In genomic region chr2:31245051-31245450, GRCm38 (mm10) we compare ENCODE assay signal across 8 mouse cellular contexts. TPM values are rescaled to one million over a fixed set of nuclear protein-coding genes. Genes with fewer than 3 reads are reported as not detected.
DNase-seq lines count a peak whose midpoint lies in the region; ATAC-seq and TF ChIP-seq lines count a peak whose summit lies in the region.

No protein-coding gene starts in this region.

- H3K36me3 ChIP-seq in lung, postnatal 0 days (ENCODE audit: insufficient read depth, low read length) = no peaks in the 10 kb centered on the region
- peaks cover 14% of the 10 kb centered on the region for H3K36me3 ChIP-seq in limb, embryonic 12.5 days
- no peaks in the 10 kb centered on the region; the same call in 1 of the 2 replicates for H3K36me3 ChIP-seq in stomach, embryonic 14.5 days (ENCODE audit: control insufficient read depth, insufficient read depth, low read length)

- H3K4me2 ChIP-seq in lung, postnatal 0 days (replicated peaks; ENCODE audit: low read depth, low read length) = peak overlapping the region; percentile 100
- peak overlapping the region; percentile 91 for H3K4me2 ChIP-seq in limb, embryonic 12.5 days
- H3K4me2 ChIP-seq in stomach, embryonic 14.5 days (replicated peaks; ENCODE audit: low read depth, low read length) = peak overlapping the region; percentile 95

- no peaks in the 10 kb centered on the region for H3K27me3 ChIP-seq in lung, postnatal 0 days (replicated peaks; ENCODE audit: insufficient read depth, low read length)
- peaks cover 11% of the 10 kb centered on the region for H3K27me3 ChIP-seq in limb, embryonic 12.5 days
- no peaks in the 10 kb centered on the region for H3K27me3 ChIP-seq in stomach, embryonic 14.5 days (ENCODE audit: control insufficient read depth, insufficient read depth, low read length)

- TF ChIP-seq EP300 in lung, postnatal 0 days (IDR thresholded peaks at IDR 0.05) = no peak

- DNase-seq in adrenal gland, postnatal 10 days = peak; percentile 72
- no peak for DNase-seq in adrenal gland, postnatal 25 days
- no peak for DNase-seq in lung, postnatal 0 days (ENCODE audit: low spot score)
- no peak for DNase-seq in lung, postnatal 10 days
- no peak for DNase-seq in layer of hippocampus, postnatal 25 days (ENCODE audit: extremely low spot score in 1 of 2, low spot score in 1 of 2)
- no peak for DNase-seq in layer of hippocampus, postnatal 36 days

- ATAC-seq in lung, postnatal 0 days = no peak
- ATAC-seq in limb, embryonic 12.5 days (ENCODE audit: insufficient number of reproducible peaks, insufficient read depth, low FRiP score, low TSS enrichment, low read depth) = no peak
- no peak for ATAC-seq in stomach, embryonic 14.5 days (ENCODE audit: insufficient number of reproducible peaks, insufficient read depth, low FRiP score, low read depth)

- no peak overlapping the region for H3K9ac ChIP-seq in lung, postnatal 0 days (replicated peaks; ENCODE audit: low read depth)
- peak overlapping the region; percentile 95 for H3K9ac ChIP-seq in limb, embryonic 12.5 days (replicated peaks)
- peak overlapping the region; percentile 25; the same call in 1 of the 2 replicates for H3K9ac ChIP-seq in stomach, embryonic 14.5 days (replicated peaks; ENCODE audit: low read depth, low read length)

- H3K4me3 ChIP-seq in lung, postnatal 0 days (ENCODE audit: low read depth, low read length) = 0 out of 2 replicates have a peak overlapping the region, but pooled peaks have one; percentile 57
- H3K4me3 ChIP-seq in limb, embryonic 12.5 days (replicated peaks) = peak overlapping the region; percentile 91
- H3K4me3 ChIP-seq in stomach, embryonic 14.5 days (ENCODE audit: low read depth, low read length) = peak overlapping the region; percentile 82

- no peak overlapping the region for H3K27ac ChIP-seq in lung, postnatal 0 days (ENCODE audit: low read length)
- peak overlapping the region; percentile 85 for H3K27ac ChIP-seq in limb, embryonic 12.5 days
- peak overlapping the region; percentile 48; the same call in 1 of the 2 replicates for H3K27ac ChIP-seq in stomach, embryonic 14.5 days (ENCODE audit: low read length)

- H3K4me1 ChIP-seq in lung, postnatal 0 days (ENCODE audit: insufficient read depth, low read depth, low read length) = peaks cover 8% of the 10 kb centered on the region
- peaks cover 39% of the 10 kb centered on the region for H3K4me1 ChIP-seq in limb, embryonic 12.5 days (replicated peaks)
- peaks cover 17% of the 10 kb centered on the region; the same call in 1 of the 2 replicates for H3K4me1 ChIP-seq in stomach, embryonic 14.5 days (ENCODE audit: control insufficient read depth, insufficient read depth, low read length)

- no peak for TF ChIP-seq CTCF in lung, postnatal 0 days (IDR thresholded peaks at IDR 0.05)

- no peaks in the 10 kb centered on the region for H3K9me3 ChIP-seq in lung, postnatal 0 days (ENCODE audit: low read length)
- no peaks in the 10 kb centered on the region for H3K9me3 ChIP-seq in limb, embryonic 12.5 days
- no peaks in the 10 kb centered on the region for H3K9me3 ChIP-seq in stomach, embryonic 14.5 days (ENCODE audit: control insufficient read depth, low read depth, low read length)

- 14% methylated on average over 5 of the region's 5 CpGs for WGBS in lung, postnatal 0 days
- WGBS in limb, embryonic 12.5 days = 16% methylated on average over 5 of the region's 5 CpGs
- WGBS in stomach, embryonic 14.5 days = 15% methylated on average over 5 of the region's 5 CpGs

RNA-seq across cellular contexts. Expression of gene Ncs1, which starts 0.6 kb away (rescaled TPM):
- total RNA-seq in adrenal gland, postnatal 10 days (2021) = 1 to 10 TPM; 4.2 to 6.8 TPM
- total RNA-seq in adrenal gland, postnatal 25 days (2021) = 2.9 and 4.1 TPM in 2 replicates
- polyA plus RNA-seq in lung, postnatal 0 days (2015; fragmentation: Nextera tagmentation; extraction: Ambion mirVana) = 3.8 and 4.7 TPM in 2 replicates
- polyA plus RNA-seq in limb, embryonic 12.5 days (2016; fragmentation: Nextera tagmentation; extraction: Ambion mirVana) = 53.6 and 54.4 TPM in 2 replicates
- 34.7 and 36.0 TPM in 2 replicates for polyA plus RNA-seq in stomach, embryonic 14.5 days (2014; fragmentation: Nextera tagmentation; extraction: Ambion mirVana)
- total RNA-seq in layer of hippocampus, postnatal 25 days (2021) = 100 to 1,000 TPM; 259 to 284 TPM
- total RNA-seq in layer of hippocampus, postnatal 36 days (2021) = 100 to 1,000 TPM; 291 to 311 TPM

Comparison
In these comparisons a context has a peak if more than half of its experiments do, and no peak if none do; other contexts are left out.
1. RNA of gene Ncs1, which starts 0.6 kb away (total RNA-seq): 291 to 311 TPM in layer of hippocampus, postnatal 36 days and 259 to 284 TPM in layer of hippocampus, postnatal 25 days; 4.2 to 6.8 TPM in adrenal gland, postnatal 10 days and 2.9 to 4.1 TPM in adrenal gland, postnatal 25 days; every median in the first group is over 10 times any median in the second.
2. Peak in every context shown above with its lines, with median percentiles within 50 percentile points of each other: H3K4me2 ChIP-seq and H3K4me3 ChIP-seq.